ENCODE assay signal across 23 mouse cellular contexts in the genomic region with DNA sequence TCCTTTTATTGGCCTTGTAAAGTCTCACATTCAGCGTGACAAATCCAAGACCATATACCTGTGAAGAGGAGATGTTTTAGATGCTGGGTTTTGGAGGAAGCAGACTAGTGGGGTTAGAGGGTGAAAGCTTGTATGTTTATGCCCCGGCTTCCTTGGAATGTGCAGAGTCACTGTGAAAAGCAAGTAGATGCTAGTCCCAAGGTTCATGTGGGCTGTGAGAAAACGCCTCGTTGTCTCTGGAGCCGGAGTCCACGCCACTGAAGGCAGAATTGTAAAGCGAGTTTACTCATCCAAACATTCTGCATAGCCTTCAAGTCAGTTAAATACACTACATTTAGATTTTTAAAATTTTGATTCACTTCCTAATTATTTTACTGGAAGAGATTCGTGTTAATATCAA.
A peak's percentile ranks its signal among the peaks of the same experiment; 100 is the strongest.
DNase-seq lines count a peak whose midpoint lies in the region; ATAC-seq and TF ChIP-seq lines count a peak whose summit lies in the region.
"Had no signal": no experiment of that assay in that cellular context is flagged by ENCODE, and none has a peak within 500 bp of the region (broad histone marks: within the 10 kb centered on the region; RNA-seq: fewer than 3 reads in every experiment).

No protein-coding gene starts in this region.

- H3K9ac ChIP-seq in liver, adult 2 months (ENCODE audit: low read depth, low read length) = no peak overlapping the region
- no peak overlapping the region for H3K9ac ChIP-seq in intestine, postnatal 0 days (ENCODE audit: low read depth, low read length)
- H3K9ac ChIP-seq: forebrain, postnatal 0 days; heart, embryonic 13.5 days; hindbrain, embryonic 12.5 days; hindbrain, embryonic 15.5 days had no signal

- intact Hi-C loops in heart, postnatal 25 days (cut with DNase I) = no loop called here

- no peak for TF ChIP-seq POLR2A in liver, adult 2 months (IDR thresholded peaks at IDR 0.05; ENCODE audit: extremely low read depth, insufficient read depth, low read length)

- 0 out of 2 replicates have a peak overlapping the region, but pooled peaks have one; percentile 13 for H3K4me2 ChIP-seq in intestine, postnatal 0 days (replicated peaks; ENCODE audit: low read depth)
- H3K4me2 ChIP-seq: heart, embryonic 13.5 days; hindbrain, embryonic 12.5 days; hindbrain, embryonic 15.5 days had no signal

- peaks cover 25% of the 10 kb centered on the region for H3K4me1 ChIP-seq in heart, embryonic 10.5 days
- no peaks in the 10 kb centered on the region for H3K4me1 ChIP-seq in liver, adult 2 months (ENCODE audit: control insufficient read depth, insufficient read depth, low read length)
- no peaks in the 10 kb centered on the region for H3K4me1 ChIP-seq in intestine, postnatal 0 days (replicated peaks; ENCODE audit: control insufficient read depth, insufficient read depth, low read length)

- H3K9me3 ChIP-seq in heart, embryonic 10.5 days = no peaks in the 10 kb centered on the region
- no peaks in the 10 kb centered on the region for H3K9me3 ChIP-seq in intestine, postnatal 0 days (ENCODE audit: control insufficient read depth)
- H3K9me3 ChIP-seq: heart, embryonic 13.5 days; hindbrain, embryonic 12.5 days; hindbrain, embryonic 15.5 days had no signal

- H3K79me2 ChIP-seq in liver, adult 2 months (ENCODE audit: control insufficient read depth, insufficient read depth, low read length) = no peaks in the 10 kb centered on the region

- no peaks in the 10 kb centered on the region for H3K36me3 ChIP-seq in heart, embryonic 10.5 days
- no peaks in the 10 kb centered on the region for H3K36me3 ChIP-seq in liver, adult 2 months (ENCODE audit: control insufficient read depth, insufficient read depth, low read length)
- no peaks in the 10 kb centered on the region for H3K36me3 ChIP-seq in intestine, postnatal 0 days (ENCODE audit: control insufficient read depth, insufficient read depth)
- H3K36me3 ChIP-seq: heart, embryonic 13.5 days; hindbrain, embryonic 12.5 days; hindbrain, embryonic 15.5 days had no signal

- 60% methylated on average over 8 of the region's 8 CpGs for WGBS in heart, embryonic 10.5 days
- 76% methylated on average over 8 of the region's 8 CpGs for WGBS in liver, adult 2 months
- WGBS in intestine, postnatal 0 days = 32% methylated on average over 8 of the region's 8 CpGs

- peak; percentile 84 for ATAC-seq in intestine, postnatal 0 days
- ATAC-seq: activated CD4-positive, CD25-positive, alpha-beta regulatory T cell, adult 4 months; forebrain, embryonic 14.5 days; forebrain, postnatal 0 days had no signal

- H3K27ac ChIP-seq in heart, embryonic 10.5 days = 0 out of 2 replicates have a peak overlapping the region, but pooled peaks have one; percentile 6
- no peak overlapping the region for H3K27ac ChIP-seq in liver, adult 2 months (replicated peaks; ENCODE audit: insufficient read depth, low read depth, low read length)
- H3K27ac ChIP-seq in intestine, postnatal 0 days (ENCODE audit: low read depth, low read length) = no peak overlapping the region
- H3K27ac ChIP-seq: heart, embryonic 13.5 days; hindbrain, embryonic 12.5 days; hindbrain, embryonic 15.5 days had no signal

- DNase-seq in embryo, embryonic 10 days (ENCODE audit: low spot score) = peak; percentile 21
- no peak for DNase-seq in embryo, embryonic 9.5 days (ENCODE audit: extremely low spot score)
- no peak for DNase-seq in heart, embryonic 10.5 days (ENCODE audit: low spot score)
- DNase-seq in heart, postnatal 25 days (ENCODE audit: low spot score) = no peak
- DNase-seq in liver, adult 2 months (ENCODE audit: extremely low read depth, low read depth, low spot score) = peak; percentile 7
- no peak for DNase-seq in liver
- no peak for DNase-seq in kidney, adult 9 months
- DNase-seq: adrenal gland, adult 8-10 months; adrenal gland, postnatal 25 days; cerebellum, adult 2 months; cerebellum, adult 9-11 months; cerebellum, postnatal 25 days; embryo, embryonic 11 days; forebrain, postnatal 0 days; gastrocnemius, postnatal 10 days; gastrocnemius, postnatal 36 days; heart, postnatal 14 days had no signal

- no peak overlapping the region for H3K4me3 ChIP-seq in heart, embryonic 10.5 days
- no peak overlapping the region for H3K4me3 ChIP-seq in liver, adult 2 months (ENCODE audit: insufficient read depth, low read depth, low read length)
- no peak overlapping the region for H3K4me3 ChIP-seq in intestine, postnatal 0 days (ENCODE audit: low read depth, low read length)
- H3K4me3 ChIP-seq: heart, embryonic 13.5 days; hindbrain, embryonic 12.5 days; hindbrain, embryonic 15.5 days had no signal

- H3K27me3 ChIP-seq in heart, embryonic 10.5 days (ENCODE audit: insufficient read depth, poor library complexity, severe bottlenecking) = no peaks in the 10 kb centered on the region
- no peaks in the 10 kb centered on the region for H3K27me3 ChIP-seq in liver, adult 2 months (ENCODE audit: control insufficient read depth, insufficient read depth, low read length)
- H3K27me3 ChIP-seq in intestine, postnatal 0 days (replicated peaks; ENCODE audit: control insufficient read depth, insufficient read depth, low read length) = no peaks in the 10 kb centered on the region
- H3K27me3 ChIP-seq: heart, embryonic 13.5 days had no signal

- TF ChIP-seq CTCF in liver, adult 2 months (IDR thresholded peaks at IDR 0.05; ENCODE audit: low read depth, low read length) = no peak
- TF ChIP-seq CTCF in intestine, postnatal 0 days (IDR thresholded peaks at IDR 0.05; ENCODE audit: low read depth) = no peak

Comparison
In these comparisons a context has a peak if more than half of its experiments do, and no peak if none do; other contexts are left out.
1. DNase-seq: peak in embryo, embryonic 10 days (single experiment) and liver, adult 2 months (single experiment); none in embryo, embryonic 9.5 days (single experiment), heart, embryonic 10.5 days (single experiment), heart, postnatal 25 days (single experiment), liver (single experiment) and kidney, adult 9 months (single experiment).